Mouse (Mus musculus) left cerebral cortex, adult 11 months (tissue): ENCODE measurements around the gene Acvr1c.

ENCODE experiments used
- DNase-seq: peaks from one replicate; pipeline ENCODE4 v3.0.0; 2022; ENCODE audit warnings: low spot score

Gene Acvr1c

DNA sequence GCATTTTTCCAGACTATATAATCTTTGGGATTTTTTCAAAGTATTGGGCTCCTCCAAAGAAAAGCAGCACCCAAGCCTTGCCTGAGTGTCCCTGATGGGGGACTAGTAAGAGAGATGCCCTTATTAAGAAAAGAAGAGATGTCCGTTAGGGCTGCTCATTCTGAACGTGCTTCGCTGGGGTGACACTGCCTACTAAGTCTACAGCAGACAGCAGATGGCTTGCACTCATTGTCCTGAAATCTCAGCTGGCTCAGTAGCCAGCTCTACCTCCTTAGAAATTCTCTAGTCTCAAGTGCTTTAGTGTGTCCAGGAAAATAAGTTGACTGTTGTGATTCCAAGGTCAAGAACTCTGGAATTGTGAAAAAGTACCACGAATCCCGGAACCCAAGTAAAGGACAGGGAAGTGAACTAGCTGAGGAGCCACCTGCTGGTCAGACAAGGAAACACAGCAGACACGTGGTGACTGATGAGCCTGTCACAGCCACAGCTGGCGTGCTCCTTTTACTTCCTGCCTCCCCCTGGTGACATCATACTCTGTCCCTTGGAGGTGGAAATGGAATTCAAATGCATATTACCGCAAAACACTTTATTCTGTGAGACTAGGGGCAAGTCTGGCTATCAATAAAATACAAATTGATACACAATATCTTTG is 75.3 kb downstream of the Acvr1c start:
- DNase-seq = peak; percentile 30

- DNase-seq = no peak
Measured at GRCm38 (mm10) chr2:58281046-58281445, 76.6 kb downstream of the Acvr1c start.

DNA sequence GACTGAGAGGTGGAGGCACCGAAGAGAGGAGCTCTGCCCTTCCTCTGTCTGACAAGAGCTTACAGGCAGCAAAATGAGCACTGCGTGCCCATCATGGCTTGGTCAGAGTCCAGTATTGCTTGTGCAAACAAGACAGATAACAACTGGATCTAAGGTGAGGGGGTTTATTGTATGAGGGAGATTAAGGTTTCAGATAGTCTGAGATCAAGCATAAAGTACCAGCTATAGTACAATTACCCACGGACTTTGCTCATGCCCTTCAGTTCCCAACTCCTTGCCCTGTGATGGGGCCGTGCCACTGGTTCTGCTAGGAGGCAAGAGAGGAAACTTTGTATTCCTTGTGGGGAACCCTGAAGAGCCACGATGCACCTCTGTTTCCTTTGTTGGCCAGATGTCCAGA is 78.5 kb downstream of the Acvr1c start:
- no peak for DNase-seq

DNA sequence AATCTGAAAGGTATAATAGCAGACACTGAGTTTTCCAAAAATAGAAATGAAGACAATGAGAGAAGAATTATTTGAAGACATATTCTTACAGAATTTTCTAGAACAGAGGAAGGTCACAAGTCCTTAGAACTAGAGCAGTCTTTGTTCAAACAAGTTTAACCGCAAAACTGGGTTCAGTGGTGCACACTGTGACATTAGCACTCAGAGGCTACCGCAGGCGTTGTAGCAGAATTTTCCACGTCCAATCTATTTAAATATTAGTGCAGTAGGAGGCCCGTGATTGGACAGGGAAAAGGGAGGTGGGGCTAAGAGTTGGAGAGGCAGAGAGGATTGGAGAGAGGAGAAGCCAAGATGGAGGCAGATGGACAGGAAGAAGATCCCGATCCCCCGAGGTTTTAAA is 81.2 kb downstream of the Acvr1c start:
- DNase-seq = no peak

DNA sequence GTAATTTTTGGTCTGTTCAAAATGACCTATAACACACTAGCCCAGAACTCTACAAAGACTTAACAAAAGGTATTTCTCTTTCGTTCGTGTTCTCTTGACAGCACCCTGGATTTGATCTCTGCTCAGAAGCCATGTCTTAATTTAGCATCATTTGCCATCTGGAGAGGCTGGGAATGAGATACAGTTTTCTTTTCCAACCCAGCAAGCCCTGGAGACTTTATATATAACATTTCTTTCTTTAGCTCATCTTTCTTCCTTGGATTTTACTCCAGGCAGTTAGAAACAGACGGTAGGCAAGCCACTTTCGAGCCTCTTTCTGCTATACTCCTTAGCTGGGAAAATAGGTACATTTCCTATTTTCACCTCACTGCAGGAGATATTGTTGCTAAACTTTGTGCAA is 117.1 kb downstream of the Acvr1c start:
- DNase-seq = peak; percentile 23

DNA sequence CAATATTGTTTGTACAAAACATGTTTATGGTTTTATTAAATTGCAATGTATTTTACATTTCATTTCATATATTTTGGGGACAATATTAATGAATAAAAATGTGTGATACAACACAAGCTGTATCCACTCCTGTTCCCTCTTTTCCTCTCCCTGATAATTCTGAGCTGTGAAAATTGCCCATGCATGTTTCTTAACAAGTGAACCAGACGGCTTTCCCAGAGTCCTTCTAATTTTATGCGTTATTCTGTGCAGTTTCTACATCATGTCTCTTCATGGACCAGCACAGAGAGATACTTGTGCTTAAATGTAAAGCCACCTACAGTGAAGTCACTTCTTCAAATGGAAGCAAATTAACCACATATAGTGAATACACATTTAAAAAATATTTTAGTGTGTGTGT is 120.2 kb downstream of the Acvr1c start:
- DNase-seq = no peak
